Mouse (Mus musculus) gastrocnemius, adult 8-10 months (tissue): ENCODE data around the gene Kdelc2. TPM values are rescaled to one million over a fixed set of nuclear protein-coding genes. Genes with fewer than 3 reads are reported as not detected.

Experiments
- DNase-seq, 2 experiments: peaks; one replicate each; pipeline ENCODE4 v3.0.0; 2022; ENCODE audit warnings: low spot score in 2 of 2
- total RNA-seq, 4 experiments: library from RNA; stranded (reverse); gene quantifications; 2 replicates each; pipeline ENCODE4 v1.2.4; 2022

The Kdelc2 gene
- total RNA-seq, 4 experiments from 2014 or later: 3.0 to 4.3 (median 3.8) TPM

- DNase-seq: peak in 1 of 2 experiments; percentile 0
These were observed 2.7 kb upstream of the Kdelc2 start for GRCm38 (mm10) chr9:53381113-53381615.

- no peak for DNase-seq
These were observed 1.0 kb downstream of the Kdelc2 start for GRCm38 (mm10) chr9:53384873-53385272.

GRCm38 (mm10) chr9:53387431-53387830 lies 3.6 kb downstream of the Kdelc2 start:
- no peak for DNase-seq

- DNase-seq: no peak
These were observed 5.3 kb downstream of the Kdelc2 start for GRCm38 (mm10) chr9:53389109-53389508.

GRCm38 (mm10) chr9:53390136-53390535 lies 6.3 kb downstream of the Kdelc2 start:
- no peak for DNase-seq

- DNase-seq: no peak
These were observed 14.0 kb downstream of the Kdelc2 start for GRCm38 (mm10) chr9:53397685-53398387.

GRCm38 (mm10) chr9:53398388-53398700 lies 14.5 kb downstream of the Kdelc2 start:
- peak in 1 of 2 experiments; percentile 16 for DNase-seq

- no peak for DNase-seq
These were observed 15.7 kb downstream of the Kdelc2 start for GRCm38 (mm10) chr9:53399537-53399936.

- no peak for DNase-seq
These were observed 16.9 kb downstream of the Kdelc2 start for GRCm38 (mm10) chr9:53400696-53401095.

GRCm38 (mm10) chr9:53401146-53401545 lies 17.3 kb downstream of the Kdelc2 start:
- DNase-seq: no peak

- peak in 1 of 2 experiments; percentile 10 for DNase-seq
These were observed 18.5 kb downstream of the Kdelc2 start, which contains the start of gene 4930550C14Rik for GRCm38 (mm10) chr9:53402291-53402711. Gene 4930550C14Rik, plus strand, starts transcription at chr9:53402325.

GRCm38 (mm10) chr9:53402991-53403390 lies 19.2 kb downstream of the Kdelc2 start:
- no peak for DNase-seq

GRCm38 (mm10) chr9:53404050-53404752 lies 20.4 kb downstream of the Kdelc2 start:
- DNase-seq: no peak

- DNase-seq: peak; percentile 23 to 30
These were observed 21.2 kb downstream of the Kdelc2 start for GRCm38 (mm10) chr9:53404753-53405722.

GRCm38 (mm10) chr9:53408548-53408947 lies 24.7 kb downstream of the Kdelc2 start:
- no peak for DNase-seq

- DNase-seq: no peak
These were observed 25.1 kb downstream of the Kdelc2 start for GRCm38 (mm10) chr9:53408953-53409361.

- no peak for DNase-seq
These were observed 25.6 kb downstream of the Kdelc2 start for GRCm38 (mm10) chr9:53409427-53409826.

- no peak for DNase-seq
These were observed 38.5 kb downstream of the Kdelc2 start for GRCm38 (mm10) chr9:53422133-53422896.

- DNase-seq: no peak
These were observed 42.9 kb downstream of the Kdelc2 start for GRCm38 (mm10) chr9:53426726-53427125.

GRCm38 (mm10) chr9:53427638-53428037 lies 43.8 kb downstream of the Kdelc2 start:
- no peak for DNase-seq
